8 mouse cellular contexts compared by ENCODE assay signal in the genomic region with DNA sequence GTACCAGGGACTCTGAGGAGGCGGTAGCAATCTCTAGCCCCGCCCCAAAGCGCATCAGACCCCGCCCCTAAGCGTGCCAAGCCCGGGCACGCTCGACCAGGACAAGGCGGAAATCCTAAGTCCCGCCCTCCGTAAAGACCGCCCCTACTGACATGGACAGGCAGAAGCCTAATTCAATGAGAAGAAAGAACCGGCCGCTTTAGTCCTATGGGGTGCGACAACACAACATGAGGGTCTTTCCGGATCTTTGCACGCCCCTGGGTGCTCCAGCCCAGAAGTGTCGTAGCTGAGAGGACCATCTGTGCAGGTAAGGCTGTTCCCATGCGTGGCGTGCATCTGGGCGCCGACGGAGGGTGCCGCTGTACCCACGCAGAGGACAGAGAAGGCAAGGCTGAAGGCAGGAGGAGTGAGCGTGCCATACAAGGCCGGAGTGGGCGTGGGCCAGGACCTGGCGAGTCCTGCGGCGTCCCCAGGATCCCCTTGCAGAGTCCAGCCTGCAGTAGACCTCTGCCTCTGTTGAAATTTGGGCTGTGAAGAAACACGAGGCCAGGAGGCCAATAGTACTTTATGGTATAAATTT. TPM values are rescaled to one million over a fixed set of nuclear protein-coding genes. Genes with fewer than 3 reads are reported as not detected.
DNase-seq lines count a peak whose midpoint lies in the region; ATAC-seq and TF ChIP-seq lines count a peak whose summit lies in the region.

Gene Dcaf4 (plus strand): TSS at position 156 of the 580 bp plus-strand sequence.

- peak; percentile 99 for ATAC-seq in kidney, embryonic 15.5 days (replicated peaks; ENCODE audit: low FRiP score)
- ATAC-seq in monocyte, adult 5-6 weeks (replicated peaks; ENCODE audit: insufficient number of reproducible peaks, low FRiP score, low TSS enrichment, poor library complexity, severe bottlenecking), result peak; percentile 97

- no peaks in the 10 kb centered on the region for H3K36me3 ChIP-seq in heart, embryonic 10.5 days
- H3K36me3 ChIP-seq in kidney, embryonic 15.5 days, result no peaks in the 10 kb centered on the region

- H3K4me2 ChIP-seq in kidney, embryonic 15.5 days, result peak within 1 kb of the TSS; percentile 66

- peak within 1 kb of the TSS; percentile 93 for H3K4me3 ChIP-seq in bone marrow macrophage, adult 2 months (ENCODE audit: insufficient read depth, low read length)
- peak within 1 kb of the TSS; percentile 90 for H3K4me3 ChIP-seq in embryonic fibroblast, embryonic 13.5 days (ENCODE audit: insufficient read depth, low read length)
- peak within 1 kb of the TSS; percentile 75 for H3K4me3 ChIP-seq in heart, embryonic 10.5 days
- H3K4me3 ChIP-seq in kidney, embryonic 15.5 days (replicated peaks), result peak within 1 kb of the TSS; percentile 79

- no peak for TF ChIP-seq CTCF in bone marrow macrophage, adult 2 months (IDR thresholded peaks at IDR 0.05; ENCODE audit: low read depth, low read length)
- TF ChIP-seq CTCF in embryonic fibroblast, embryonic 13.5 days (IDR thresholded peaks at IDR 0.05; ENCODE audit: borderline replicate concordance, insufficient read depth, low read length), result no peak; the same call in 1 of the 2 replicates

- peaks cover 9% of the 10 kb centered on the region for H3K4me1 ChIP-seq in bone marrow macrophage, adult 2 months (ENCODE audit: control insufficient read depth, insufficient read depth, low read length)
- H3K4me1 ChIP-seq in embryonic fibroblast, embryonic 13.5 days (ENCODE audit: control insufficient read depth, insufficient read depth, low read length), result peaks cover 5% of the 10 kb centered on the region; the same call in 1 of the 2 replicates
- H3K4me1 ChIP-seq in heart, embryonic 10.5 days, result peaks cover 50% of the 10 kb centered on the region
- H3K4me1 ChIP-seq in kidney, embryonic 15.5 days, result peaks cover 16% of the 10 kb centered on the region

- WGBS in heart, embryonic 10.5 days, result under 1% methylated on average over 32 of the region's 32 CpGs
- under 1% methylated on average over 32 of the region's 32 CpGs for WGBS in kidney, embryonic 15.5 days

- H3K9ac ChIP-seq in kidney, embryonic 15.5 days, result peak within 1 kb of the TSS; percentile 63

- DNase-seq in A20 (ENCODE audit: low read depth, low spot score) (peak; percentile 97), liver (peak; percentile 98)
- peak; percentile 99 for DNase-seq in heart, embryonic 10.5 days (ENCODE audit: low spot score)
- peak; percentile 98 to 99 for DNase-seq in spleen, postnatal 4 days (ENCODE audit: low spot score in 2 of 2)

- no peaks in the 10 kb centered on the region for H3K27me3 ChIP-seq in heart, embryonic 10.5 days (ENCODE audit: insufficient read depth, poor library complexity, severe bottlenecking)
- H3K27me3 ChIP-seq in kidney, embryonic 15.5 days, result no peaks in the 10 kb centered on the region

- TF ChIP-seq POLR2A in bone marrow macrophage, adult 2 months (IDR thresholded peaks at IDR 0.05; ENCODE audit: borderline replicate concordance, low read depth, low read length), result no peak
- TF ChIP-seq POLR2A in embryonic fibroblast, embryonic 13.5 days (IDR thresholded peaks at IDR 0.05; ENCODE audit: low read depth, low read length), result peak; percentile 76

- H3K27ac ChIP-seq in bone marrow macrophage, adult 2 months (ENCODE audit: insufficient read depth, low read depth, low read length), result peak within 1 kb of the TSS; percentile 23; the same call in 1 of the 2 replicates
- peak within 1 kb of the TSS; percentile 30; the same call in 1 of the 2 replicates for H3K27ac ChIP-seq in embryonic fibroblast, embryonic 13.5 days (ENCODE audit: insufficient read depth, low read length)
- H3K27ac ChIP-seq in heart, embryonic 10.5 days, result peak within 1 kb of the TSS; percentile 88
- peak within 1 kb of the TSS; percentile 80 for H3K27ac ChIP-seq in kidney, embryonic 15.5 days

- no peaks in the 10 kb centered on the region for H3K9me3 ChIP-seq in heart, embryonic 10.5 days
- H3K9me3 ChIP-seq in kidney, embryonic 15.5 days (replicated peaks), result no peaks in the 10 kb centered on the region

RNA-seq across cellular contexts. Expression of gene Dcaf4, which starts in this region (rescaled TPM):
- 8.2 and 10.3 TPM in 2 replicates for polyA plus RNA-seq in bone marrow macrophage, adult 2 months (2012; ENCODE audit: insufficient read depth, insufficient read length, missing spikeins)
- 19.9 and 21.6 TPM in 2 replicates for polyA plus RNA-seq in embryonic fibroblast, embryonic 13.5 days (2011; ENCODE audit: insufficient read length, low read depth, missing spikeins)
- 27.6 and 29.7 TPM in 2 replicates for polyA plus RNA-seq in heart, embryonic 10.5 days (2016; fragmentation: Nextera tagmentation; extraction: Ambion mirVana)
- polyA plus RNA-seq in kidney, embryonic 15.5 days (2015; fragmentation: Nextera tagmentation; extraction: Ambion mirVana), result 27.6 and 30.8 TPM in 2 replicates
- 6.4 to 14.1 TPM (median 10.5 TPM) in 3 replicates for total RNA-seq in monocyte, adult 5-6 weeks (2017)

Comparison
In these comparisons a context has a peak if more than half of its experiments do, and no peak if none do; other contexts are left out.
1. Peak in every context shown above with its lines: DNase-seq, ATAC-seq, H3K4me3 ChIP-seq and H3K27ac ChIP-seq.
2. H3K27ac ChIP-seq: peak in every context shown above with its lines; median percentile 88 in heart, embryonic 10.5 days; 80 in kidney, embryonic 15.5 days; 30 in embryonic fibroblast, embryonic 13.5 days; 23 in bone marrow macrophage, adult 2 months.